Mouse (Mus musculus) granulocyte monocyte progenitor cell, adult 5-6 weeks (primary cell): ENCODE measurements around the gene Dnase2b. TPM values are rescaled to one million over a fixed set of nuclear protein-coding genes. Genes with fewer than 3 reads are reported as not detected.

Experiments
- ATAC-seq: replicated peaks from 2 replicates; pipeline ENCODE4 v1.8.0; 2016; ENCODE audit warnings: mild to moderate bottlenecking, moderate TSS enrichment, inconsistent platforms; ENCODE audit not compliant: poor library complexity, severe bottlenecking
- total RNA-seq, 2 experiments: library from RNA; stranded (forward) in 1 of 2; stranded (reverse) in 1 of 2; fragments of 200-712, 200-1000 nt in 1 of 2; fragments of >200 nt in 1 of 2; fragmentation: Nextera tagmentation in 1 of 2; gene quantifications; 2 replicates each; pipeline ENCODE4 v1.2.3; 2014 to 2017

The Dnase2b gene
- not detected in 2 replicates for total RNA-seq (2014; fragmentation: Nextera tagmentation)
- total RNA-seq (2017): not detected in 2 replicates

GRCm38 (mm10) chr3:146615496-146615895 is at the start of gene Dnase2b:
Gene Dnase2b (minus strand): TSS chr3:146615596.
- ATAC-seq: no peak

- ATAC-seq: no peak
Measured at GRCm38 (mm10) chr3:146661907-146662306, 46.5 kb upstream of the Dnase2b start.

- ATAC-seq: no peak
Measured at GRCm38 (mm10) chr3:146661001-146661400, 45.6 kb upstream of the Dnase2b start.

GRCm38 (mm10) chr3:146659321-146659720 is 43.9 kb upstream of the Dnase2b start:
- ATAC-seq: no peak

GRCm38 (mm10) chr3:146658061-146658639 is 42.8 kb upstream of the Dnase2b start:
- peak; percentile 58 for ATAC-seq

- peak; percentile 78 for ATAC-seq
Measured at GRCm38 (mm10) chr3:146657433-146657832, 42.0 kb upstream of the Dnase2b start.

- peak; percentile 36 for ATAC-seq
Measured at GRCm38 (mm10) chr3:146655111-146655577, 39.7 kb upstream of the Dnase2b start.

GRCm38 (mm10) chr3:146653692-146654091 is 38.3 kb upstream of the Dnase2b start:
- peak; percentile 20; the same call in 1 of the 2 replicates for ATAC-seq

- no peak for ATAC-seq
Measured at GRCm38 (mm10) chr3:146652431-146652830, 37.0 kb upstream of the Dnase2b start.

GRCm38 (mm10) chr3:146651217-146651616 is 35.8 kb upstream of the Dnase2b start, which contains the start of gene 4930503B20Rik:
Gene 4930503B20Rik (minus strand): TSS chr3:146651317.
- no peak for ATAC-seq

GRCm38 (mm10) chr3:146650716-146651115 is 35.3 kb upstream of the Dnase2b start:
- ATAC-seq: no peak

GRCm38 (mm10) chr3:146649311-146649894 is 34.0 kb upstream of the Dnase2b start:
- no peak for ATAC-seq

- ATAC-seq: no peak
Measured at GRCm38 (mm10) chr3:146641818-146642427, 26.5 kb upstream of the Dnase2b start.

- no peak for ATAC-seq
Measured at GRCm38 (mm10) chr3:146632506-146632905, 17.1 kb upstream of the Dnase2b start.

- peak; percentile 45 for ATAC-seq
Measured at GRCm38 (mm10) chr3:146628227-146628982, 13.0 kb upstream of the Dnase2b start.

GRCm38 (mm10) chr3:146625766-146626165 is 10.4 kb upstream of the Dnase2b start:
- ATAC-seq: no peak

- ATAC-seq: no peak
Measured at GRCm38 (mm10) chr3:146621966-146622365, 6.6 kb upstream of the Dnase2b start.

GRCm38 (mm10) chr3:146620555-146621249 is 5.3 kb upstream of the Dnase2b start:
- ATAC-seq: peak; percentile 34

GRCm38 (mm10) chr3:146620101-146620500 is 4.7 kb upstream of the Dnase2b start:
- ATAC-seq: no peak

GRCm38 (mm10) chr3:146618357-146618756 is 3.0 kb upstream of the Dnase2b start:
- ATAC-seq: no peak
